Mouse (Mus musculus): ENCODE data around the gene Clec3a. TPM values are rescaled to one million over a fixed set of nuclear protein-coding genes. Genes with fewer than 3 reads are reported as not detected.

Gene Clec3a
- total RNA-seq, 1 experiment from 2014 or later, result not detected

DNA sequence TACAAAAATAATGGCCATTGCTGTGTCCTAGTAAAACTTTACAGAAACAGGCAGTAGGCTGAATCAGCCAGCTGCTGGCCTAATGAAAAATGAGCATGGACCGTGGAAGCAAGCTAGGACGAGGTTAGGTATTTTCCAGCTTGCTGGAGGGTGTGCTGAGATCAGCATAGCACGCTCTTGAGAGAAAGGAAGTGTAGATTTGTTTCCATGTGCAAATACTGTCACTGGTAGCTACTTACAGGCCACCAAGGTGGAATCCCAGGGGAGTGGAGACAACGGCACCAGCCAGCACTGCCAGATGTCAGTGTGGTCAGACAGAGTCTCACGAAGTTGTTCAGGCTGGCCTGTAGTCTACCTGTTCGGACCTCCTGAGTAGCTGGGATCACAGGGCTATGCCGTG is 29.0 kb downstream of the Clec3a start:
- no peak for ATAC-seq (replicated peaks in 1 of 2; ENCODE audit: insufficient read depth in 1 of 2, low FRiP score in 2 of 2, low TSS enrichment in 1 of 2, low read depth in 1 of 2, poor library complexity in 2 of 2, severe bottlenecking in 2 of 2)

DNA sequence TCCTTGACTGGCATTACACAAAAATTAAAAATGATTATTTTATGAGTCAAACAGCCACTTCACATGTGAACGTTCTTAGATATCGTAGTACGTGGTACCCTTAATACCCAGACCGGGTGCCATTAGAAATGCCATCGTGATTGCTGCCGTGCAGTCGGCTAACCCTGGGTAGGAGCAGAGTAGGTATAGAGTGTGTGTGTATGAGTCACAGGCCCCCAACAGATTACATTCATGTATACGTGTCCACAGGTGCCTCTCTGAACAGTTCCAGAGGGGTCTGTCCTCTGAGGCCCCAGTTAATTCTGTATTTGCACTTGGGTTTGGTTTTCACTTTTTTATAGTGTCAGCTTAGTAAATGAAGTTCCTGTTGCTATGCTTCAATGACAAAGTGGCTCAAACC is 34.4 kb downstream of the Clec3a start:
- no peak for ATAC-seq (replicated peaks in 1 of 2; ENCODE audit: insufficient read depth in 1 of 2, low FRiP score in 2 of 2, low TSS enrichment in 1 of 2, low read depth in 1 of 2, poor library complexity in 2 of 2, severe bottlenecking in 2 of 2)

DNA sequence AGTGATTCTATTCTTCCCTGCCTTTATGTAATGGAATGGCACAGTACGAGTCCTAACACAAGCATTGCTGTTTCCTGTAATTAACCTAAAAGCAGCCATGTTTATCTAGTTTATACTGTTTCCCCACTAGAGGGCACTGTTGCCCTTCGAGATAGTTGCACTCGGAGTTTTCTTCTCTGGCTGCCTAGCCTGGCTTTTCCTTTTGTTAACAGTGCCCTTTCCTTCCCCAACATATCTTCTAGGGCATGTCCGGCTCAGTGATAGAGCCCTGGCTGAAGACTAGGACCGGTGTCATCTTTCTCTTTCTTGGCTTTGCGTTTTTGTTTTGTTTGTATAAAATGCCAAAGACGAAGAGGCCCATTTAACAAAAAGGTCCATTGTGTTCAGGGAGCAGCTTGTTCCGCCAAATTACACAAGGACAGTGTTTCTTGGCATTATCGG is 34.9 kb downstream of the Clec3a start:
- ATAC-seq (replicated peaks in 1 of 2; ENCODE audit: insufficient read depth in 1 of 2, low FRiP score in 2 of 2, low TSS enrichment in 1 of 2, low read depth in 1 of 2, poor library complexity in 2 of 2, severe bottlenecking in 2 of 2), result peak; percentile 60 to 76; a peak in 3 of 4 replicates

DNA sequence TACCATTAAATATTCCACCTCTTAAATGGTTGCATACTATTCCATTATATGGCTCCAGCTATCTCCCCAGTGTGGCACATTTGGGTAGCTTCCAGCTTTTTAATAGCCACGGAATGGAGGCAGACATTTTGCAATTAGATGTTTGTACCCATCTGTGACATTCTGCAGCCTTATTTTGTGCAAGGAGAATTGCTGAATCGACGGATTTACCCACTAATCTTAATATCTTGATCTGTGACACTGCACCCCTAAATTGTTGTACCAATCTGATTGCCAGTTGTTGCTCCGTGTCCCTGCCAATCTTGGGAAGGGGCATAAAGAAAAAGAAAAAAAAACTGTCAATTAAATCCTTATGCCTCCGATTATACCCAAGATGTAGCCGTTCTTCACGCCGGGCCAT is 37.4 kb downstream of the Clec3a start:
- no peak for ATAC-seq (replicated peaks in 1 of 2; ENCODE audit: insufficient read depth in 1 of 2, low FRiP score in 2 of 2, low TSS enrichment in 1 of 2, low read depth in 1 of 2, poor library complexity in 2 of 2, severe bottlenecking in 2 of 2)

DNA sequence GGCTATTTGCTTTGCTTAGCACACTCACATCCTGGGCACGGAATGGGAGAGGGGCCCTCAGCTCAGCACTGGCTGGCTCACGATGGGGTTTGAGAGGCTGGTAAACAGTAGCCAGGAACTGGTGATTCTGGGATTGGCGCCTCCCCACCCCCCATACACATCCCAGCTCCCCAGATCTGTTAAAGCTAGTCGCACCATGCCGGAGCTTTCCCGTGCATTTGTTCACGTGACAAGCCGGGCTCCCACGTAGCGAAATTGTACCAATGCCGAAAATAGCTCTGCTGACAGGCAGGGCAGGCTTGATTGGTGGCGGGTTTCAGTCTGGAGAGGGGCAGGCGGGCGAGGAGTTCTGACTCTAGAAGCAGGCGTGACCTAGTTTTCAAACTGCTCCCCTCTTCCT is 38.1 kb downstream of the Clec3a start:
- ATAC-seq (replicated peaks in 1 of 2; ENCODE audit: insufficient read depth in 1 of 2, low FRiP score in 2 of 2, low TSS enrichment in 1 of 2, low read depth in 1 of 2, poor library complexity in 2 of 2, severe bottlenecking in 2 of 2), result peak in 1 of 2 experiments; percentile 37; a peak in 1 of 4 replicates

DNA sequence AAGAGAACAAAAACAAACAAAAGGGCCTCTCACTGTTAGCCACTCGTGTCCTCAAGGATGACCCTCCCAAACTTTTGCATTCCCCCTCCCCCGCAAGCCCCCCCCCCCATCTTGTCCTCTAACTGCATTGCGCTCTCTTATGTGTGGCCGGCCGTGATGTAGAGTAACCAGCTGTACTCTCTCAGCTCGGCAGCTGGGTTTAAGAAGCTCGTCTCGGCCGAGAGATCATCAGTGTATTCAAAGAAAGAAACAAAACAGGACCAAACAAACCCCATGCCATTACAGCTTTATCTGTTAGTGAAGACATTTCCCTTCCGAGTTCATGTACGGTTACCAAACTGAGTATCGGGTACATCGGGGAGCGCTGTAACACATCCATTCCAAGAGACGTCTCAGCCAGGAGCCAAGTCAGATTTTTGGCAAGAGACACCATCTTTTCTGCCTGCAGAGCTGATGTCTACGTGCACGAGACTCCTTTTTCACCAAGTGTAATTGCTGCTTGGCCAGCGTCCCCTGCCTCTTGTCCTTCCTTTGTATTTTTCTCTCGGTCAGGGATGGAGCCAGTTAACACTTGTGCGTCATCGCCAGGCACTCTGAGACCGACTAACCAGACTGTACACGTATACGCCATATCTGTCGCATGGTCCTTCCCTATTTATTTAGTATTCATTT is 40.4 kb downstream of the Clec3a start:
- no peak for ATAC-seq (replicated peaks in 1 of 2; ENCODE audit: insufficient read depth in 1 of 2, low FRiP score in 2 of 2, low TSS enrichment in 1 of 2, low read depth in 1 of 2, poor library complexity in 2 of 2, severe bottlenecking in 2 of 2)

DNA sequence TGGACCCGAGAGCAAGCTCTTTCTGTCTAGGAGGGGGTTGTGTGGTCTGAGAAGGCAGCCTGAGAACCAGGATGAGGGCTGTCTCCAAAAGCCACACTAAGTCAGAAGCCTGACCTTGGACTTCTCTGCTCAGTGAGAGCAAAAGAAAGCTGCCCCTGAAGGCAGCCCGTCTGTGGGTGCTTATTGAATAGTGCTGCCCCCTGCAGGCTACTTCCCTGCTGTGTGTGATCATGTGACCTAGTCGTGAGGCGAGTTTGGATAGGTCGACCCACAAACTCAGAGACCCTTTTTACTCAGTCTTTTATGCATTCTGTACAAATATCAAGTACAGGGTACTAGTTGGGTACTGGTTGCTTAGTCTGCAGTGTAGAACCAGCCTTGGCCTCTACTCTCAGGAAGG is 42.7 kb downstream of the Clec3a start:
- 0 out of 4 replicates have a peak, but pooled peaks of 1 of the 2 experiments have one; percentile 40 for ATAC-seq (replicated peaks in 1 of 2; ENCODE audit: insufficient read depth in 1 of 2, low FRiP score in 2 of 2, low TSS enrichment in 1 of 2, low read depth in 1 of 2, poor library complexity in 2 of 2, severe bottlenecking in 2 of 2)

DNA sequence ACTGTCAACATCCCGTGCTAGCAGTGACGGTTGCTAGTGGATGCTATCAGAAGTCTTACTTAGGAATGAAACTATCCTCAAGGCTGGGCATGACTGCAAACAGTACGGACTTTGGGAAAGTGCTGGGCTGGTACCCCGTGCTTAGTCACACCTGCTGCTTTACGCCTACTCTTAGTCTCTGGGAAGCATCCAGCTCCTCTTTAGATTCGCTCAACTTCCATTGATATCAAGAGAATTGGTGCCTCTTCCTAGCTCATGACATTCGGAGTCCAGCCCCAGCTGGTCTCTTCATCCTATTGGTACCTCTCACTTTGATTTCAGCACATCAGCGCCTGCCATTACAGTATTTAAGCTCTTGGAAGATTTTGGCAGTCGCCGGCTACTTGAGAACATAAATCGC is 44.7 kb downstream of the Clec3a start:
- ATAC-seq (replicated peaks in 1 of 2; ENCODE audit: insufficient read depth in 1 of 2, low FRiP score in 2 of 2, low TSS enrichment in 1 of 2, low read depth in 1 of 2, poor library complexity in 2 of 2, severe bottlenecking in 2 of 2), result no peak

DNA sequence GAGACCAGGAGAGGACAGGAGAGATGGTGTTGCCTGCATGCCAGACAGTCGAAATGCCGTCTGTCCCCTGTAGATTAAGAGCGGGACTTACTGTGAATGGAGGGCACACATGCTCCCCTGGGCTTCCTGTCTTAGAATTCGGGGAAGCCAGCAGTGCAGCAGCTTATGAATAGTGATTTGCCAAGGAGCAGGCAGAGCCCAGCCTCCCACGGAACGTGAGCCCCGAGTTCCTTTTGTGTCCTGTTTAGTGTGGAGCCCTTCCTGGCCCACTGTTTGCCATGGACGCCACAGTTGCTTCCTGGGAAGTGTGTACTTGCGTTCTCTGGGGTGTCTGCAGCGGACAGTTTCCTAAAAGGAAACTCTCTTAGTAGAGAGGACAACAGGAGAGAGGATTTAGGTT is 45.4 kb downstream of the Clec3a start:
- peak; percentile 12 to 59; a peak in 2 of 4 replicates for ATAC-seq (replicated peaks in 1 of 2; ENCODE audit: insufficient read depth in 1 of 2, low FRiP score in 2 of 2, low TSS enrichment in 1 of 2, low read depth in 1 of 2, poor library complexity in 2 of 2, severe bottlenecking in 2 of 2)

DNA sequence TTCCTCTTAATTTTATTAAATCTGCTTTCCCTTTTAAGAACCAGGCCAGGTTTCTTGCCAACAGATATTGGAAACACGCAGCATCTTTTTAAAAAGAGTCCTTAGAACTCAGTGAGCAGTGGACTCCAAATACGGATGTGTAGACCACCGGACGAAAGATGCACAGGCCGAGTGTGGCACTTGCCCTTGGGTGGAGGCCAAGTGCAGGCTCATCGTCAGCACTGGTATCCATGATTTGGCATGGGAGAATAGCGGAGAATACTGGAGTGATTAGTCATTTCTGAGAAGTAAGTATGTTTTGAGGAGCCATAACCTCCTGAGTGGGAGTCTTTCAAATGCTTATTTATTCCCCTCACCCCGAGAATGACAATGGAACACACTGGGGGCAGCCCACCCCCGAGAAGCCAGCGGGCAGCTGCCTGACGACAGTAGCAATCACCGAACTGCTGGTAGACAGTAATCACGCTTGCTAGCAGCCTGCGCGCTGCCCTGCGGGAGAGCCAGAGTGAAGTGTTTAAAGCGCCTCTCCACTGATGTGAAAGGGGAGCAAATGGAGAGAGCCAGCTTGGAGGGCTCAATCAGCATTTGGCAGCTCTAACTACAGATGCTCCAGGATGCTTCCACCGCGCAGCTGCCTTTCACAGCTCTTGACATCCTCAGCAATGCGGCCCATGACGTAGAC is 50.8 kb downstream of the Clec3a start:
- no peak for ATAC-seq (replicated peaks in 1 of 2; ENCODE audit: insufficient read depth in 1 of 2, low FRiP score in 2 of 2, low TSS enrichment in 1 of 2, low read depth in 1 of 2, poor library complexity in 2 of 2, severe bottlenecking in 2 of 2)

DNA sequence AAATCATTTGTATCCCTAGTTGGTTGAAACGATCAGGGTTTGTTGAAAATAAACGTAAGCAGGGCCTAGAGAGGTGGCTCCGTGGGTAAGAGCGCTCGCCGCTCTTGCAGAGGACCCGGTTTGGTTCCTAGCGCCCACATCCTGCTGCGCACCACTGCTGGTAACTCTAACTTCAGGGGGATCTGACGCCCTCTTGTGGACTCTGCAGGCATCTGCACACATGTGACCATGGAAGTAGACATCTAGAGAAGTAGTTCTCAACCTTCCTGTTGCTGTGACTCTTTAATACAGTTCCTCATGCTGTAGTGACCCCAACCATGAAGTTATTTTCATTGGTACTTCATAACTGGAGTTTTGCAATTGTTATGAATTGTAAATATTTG is 51.3 kb downstream of the Clec3a start:
- no peak for ATAC-seq (replicated peaks in 1 of 2; ENCODE audit: insufficient read depth in 1 of 2, low FRiP score in 2 of 2, low TSS enrichment in 1 of 2, low read depth in 1 of 2, poor library complexity in 2 of 2, severe bottlenecking in 2 of 2)

DNA sequence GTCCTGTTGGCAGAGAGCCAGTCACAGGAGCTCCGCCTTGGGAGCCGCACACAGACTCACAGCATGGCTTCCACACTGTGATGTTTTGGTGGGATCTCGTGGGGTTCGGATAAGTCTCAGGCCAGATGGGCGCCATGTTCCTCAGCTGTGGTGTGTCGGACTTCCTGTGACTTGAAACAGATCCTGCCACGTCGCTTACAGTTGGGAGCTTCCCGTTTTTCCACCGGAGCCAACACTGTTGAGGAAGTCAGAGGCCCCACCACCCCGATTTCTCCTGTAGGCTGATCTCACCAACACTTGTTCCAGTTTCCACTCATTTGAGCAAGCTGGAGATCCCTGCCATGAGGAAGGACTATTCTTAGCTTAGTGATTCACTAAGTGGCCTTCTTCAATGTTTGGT is 55.7 kb downstream of the Clec3a start:
- peak in 1 of 2 experiments; percentile 29; a peak in 2 of 4 replicates for ATAC-seq (replicated peaks in 1 of 2; ENCODE audit: insufficient read depth in 1 of 2, low FRiP score in 2 of 2, low TSS enrichment in 1 of 2, low read depth in 1 of 2, poor library complexity in 2 of 2, severe bottlenecking in 2 of 2)

Other genes with a start within 250 kb of the Clec3a start
- not detected in 2 replicates for gene Vat1l, start 212.5 kb upstream of the Clec3a start, total RNA-seq (2017)
- gene Wwox, start 21.6 kb downstream of the Clec3a start, total RNA-seq (2017), result 15.0 and 16.6 TPM in 2 replicates

Measured in hematopoietic stem cell, adult 5-6 weeks (primary cell).